Mouse (Mus musculus): ENCODE results near the gene Gjb5. TPM values are rescaled to one million over a fixed set of nuclear protein-coding genes. Genes with fewer than 3 reads are reported as not detected.

Gene Gjb5
- polyA plus RNA-seq, 1 experiment from 2014 or later, result 0.14 TPM

DNA sequence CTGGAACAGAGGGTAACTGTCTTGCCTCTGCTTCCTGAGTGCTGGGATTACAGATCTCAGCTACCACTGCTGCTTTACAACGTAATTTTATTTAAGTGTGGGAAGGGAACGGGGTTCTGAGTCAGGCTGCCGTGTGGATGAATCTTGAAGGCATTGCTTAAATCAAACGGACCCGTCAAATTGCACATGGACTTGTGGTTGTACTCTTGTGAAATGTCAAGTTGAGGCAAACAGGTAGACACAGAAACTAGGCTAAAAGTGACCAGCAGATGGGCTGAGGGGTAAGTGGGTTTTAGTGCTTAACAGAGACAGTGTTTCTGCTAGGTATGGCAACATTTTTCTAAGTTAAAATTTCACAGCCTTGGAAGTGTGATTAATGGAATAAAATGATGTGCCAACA lies 20.3 kb downstream of the Gjb5 start:
- no peak for TF ChIP-seq CTCF (IDR thresholded peaks at IDR 0.05; ENCODE audit: low read depth)
- no peak for TF ChIP-seq EP300 (IDR thresholded peaks at IDR 0.05; ENCODE audit: low read depth)
- no peak overlapping the region for H3K9ac ChIP-seq (replicated peaks)
- no peaks in the 10 kb centered on the region for H3K4me1 ChIP-seq (ENCODE audit: insufficient read depth)
- DNase-seq, result no peak
- H3K27ac ChIP-seq (ENCODE audit: low read depth), result no peak overlapping the region
- no peaks in the 10 kb centered on the region for H3K27me3 ChIP-seq (ENCODE audit: insufficient read depth, low read length)
- ATAC-seq, result no peak
- WGBS (ENCODE audit: insufficient replicate concordance), result 67% methylated on average over 5 of the region's 5 CpGs
- H3K9me3 ChIP-seq (ENCODE audit: low read length), result no peaks in the 10 kb centered on the region
- H3K4me2 ChIP-seq (ENCODE audit: low read depth, low read length), result no peak overlapping the region
- H3K4me3 ChIP-seq (ENCODE audit: low read depth, low read length), result no peak overlapping the region
- H3K36me3 ChIP-seq (replicated peaks; ENCODE audit: insufficient read depth, low read length), result no peaks in the 10 kb centered on the region

- Histone ChIP-seq H3K9ac (replicated peaks) (no peak overlapping the region), H3K27ac (ENCODE audit: low read depth) (no peak overlapping the region), H3K9me3 (ENCODE audit: low read length) (no peaks in the 10 kb centered on the region), H3K36me3 (replicated peaks; ENCODE audit: insufficient read depth, low read length) (no peaks in the 10 kb centered on the region), H3K4me3 (ENCODE audit: low read depth, low read length) (no peak overlapping the region), H3K4me2 (ENCODE audit: low read depth, low read length) (no peak overlapping the region), H3K4me1 (ENCODE audit: insufficient read depth) (no peaks in the 10 kb centered on the region; the same call in 1 of the 2 replicates), H3K27me3 (ENCODE audit: insufficient read depth, low read length) (peaks cover 20% of the 10 kb centered on the region)
- 57% methylated on average over 5 of the region's 5 CpGs for WGBS (ENCODE audit: insufficient replicate concordance)
- ATAC-seq (no peak), DNase-seq (no peak)
- TF ChIP-seq EP300 (IDR thresholded peaks at IDR 0.05; ENCODE audit: low read depth) (no peak), CTCF (IDR thresholded peaks at IDR 0.05; ENCODE audit: low read depth) (no peak)
Observed at GRCm38 (mm10) chr4:127334870-127335504, 23.0 kb downstream of the Gjb5 start.

DNA sequence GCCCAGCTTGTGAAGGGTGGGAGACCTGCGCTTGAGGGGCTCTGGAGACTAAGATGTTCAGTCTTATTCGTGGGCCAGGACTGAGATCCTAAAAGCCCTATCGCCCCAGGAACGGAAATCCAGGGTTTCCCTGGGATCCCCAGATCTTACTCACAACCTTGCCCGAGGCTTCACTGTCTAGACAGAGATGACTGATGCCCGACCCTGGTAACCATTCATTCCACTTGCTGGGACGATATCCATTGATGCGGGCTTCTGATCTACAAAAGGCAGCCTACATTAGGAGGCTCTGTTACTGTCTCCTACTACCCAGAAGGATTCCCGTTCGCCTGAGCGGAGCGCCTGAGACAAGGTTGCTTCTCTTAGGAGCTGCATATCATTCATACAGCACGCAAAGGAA lies 26.8 kb downstream of the Gjb5 start:
- Histone ChIP-seq H3K9ac (replicated peaks) (no peak overlapping the region), H3K4me2 (ENCODE audit: low read depth, low read length) (no peak overlapping the region), H3K27me3 (ENCODE audit: insufficient read depth, low read length) (peaks cover 25% of the 10 kb centered on the region), H3K9me3 (ENCODE audit: low read length) (no peaks in the 10 kb centered on the region), H3K27ac (ENCODE audit: low read depth) (no peak overlapping the region), H3K4me3 (ENCODE audit: low read depth, low read length) (no peak overlapping the region), H3K36me3 (replicated peaks; ENCODE audit: insufficient read depth, low read length) (no peaks in the 10 kb centered on the region), H3K4me1 (ENCODE audit: insufficient read depth) (no peaks in the 10 kb centered on the region; the same call in 1 of the 2 replicates)
- DNase-seq, result no peak
- no peak for TF ChIP-seq CTCF (IDR thresholded peaks at IDR 0.05; ENCODE audit: low read depth)
- no peak for TF ChIP-seq EP300 (IDR thresholded peaks at IDR 0.05; ENCODE audit: low read depth)
- 42% methylated on average over 13 of the region's 13 CpGs for WGBS (ENCODE audit: insufficient replicate concordance)
- ATAC-seq, result no peak

GRCm38 (mm10) chr4:127330181-127331100 lies 27.5 kb downstream of the Gjb5 start, which contains the start of gene Gjb3:
TSS of gene Gjb3 (minus strand) at chr4:127330844.
- TF ChIP-seq CTCF (IDR thresholded peaks at IDR 0.05; ENCODE audit: low read depth) (no peak), EP300 (IDR thresholded peaks at IDR 0.05; ENCODE audit: low read depth) (no peak)
- Histone ChIP-seq H3K4me2 (ENCODE audit: low read depth, low read length) (peak within 1 kb of the TSS; percentile 56), H3K27me3 (ENCODE audit: insufficient read depth, low read length) (peaks cover 29% of the 10 kb centered on the region), H3K9me3 (ENCODE audit: low read length) (no peaks in the 10 kb centered on the region), H3K4me3 (ENCODE audit: low read depth, low read length) (peak within 1 kb of the TSS; percentile 26), H3K27ac (ENCODE audit: low read depth) (no peak within 1 kb of the TSS), H3K4me1 (ENCODE audit: insufficient read depth) (no peaks in the 10 kb centered on the region; the same call in 1 of the 2 replicates), H3K9ac (replicated peaks) (no peak within 1 kb of the TSS), H3K36me3 (replicated peaks; ENCODE audit: insufficient read depth, low read length) (no peaks in the 10 kb centered on the region)
- no peak for DNase-seq
- 3% methylated on average over 48 of the region's 49 CpGs for WGBS (ENCODE audit: insufficient replicate concordance)
- ATAC-seq, result no peak

DNA sequence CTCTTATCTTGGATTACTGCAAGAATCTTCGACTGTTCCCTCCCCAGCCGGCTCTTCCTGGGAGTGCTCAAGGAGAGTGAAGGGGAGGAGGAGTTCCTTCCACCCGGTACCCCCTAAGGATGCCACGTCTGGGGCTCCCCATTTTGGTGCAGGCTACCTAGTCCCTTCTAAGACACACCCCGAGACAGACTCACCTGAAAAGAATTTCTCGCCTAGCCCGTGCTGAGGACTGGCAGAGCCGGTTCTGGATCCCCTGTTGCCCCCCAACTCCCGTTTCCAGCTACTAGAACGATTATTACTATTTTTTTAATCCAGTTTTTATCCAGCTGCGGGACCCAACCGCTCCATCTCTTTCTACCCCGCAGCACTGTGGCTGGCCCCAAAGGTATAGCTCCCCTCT lies 28.2 kb downstream of the Gjb5 start:
- H3K4me3 ChIP-seq (ENCODE audit: low read depth, low read length), result peak overlapping the region; percentile 26

DNA sequence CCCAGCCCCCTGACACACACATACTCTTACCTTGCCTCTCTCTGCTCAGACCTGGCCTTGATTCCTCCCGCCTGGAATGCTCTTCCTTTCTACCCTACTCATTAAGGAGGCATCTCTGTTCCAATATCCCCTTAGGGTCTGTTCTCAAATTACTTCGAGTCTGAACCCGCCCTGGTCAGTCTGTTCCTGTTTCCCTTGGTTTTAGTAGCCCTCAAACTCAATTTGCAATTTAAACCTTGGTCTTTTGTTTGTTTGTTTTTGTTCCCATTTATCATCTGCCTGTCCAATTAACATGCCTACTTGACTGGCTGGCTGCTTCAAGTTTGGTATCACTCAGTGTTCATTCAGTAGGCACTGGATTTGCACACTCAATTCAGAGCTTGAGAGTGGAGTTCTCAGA lies 28.9 kb downstream of the Gjb5 start:
- H3K4me1 ChIP-seq (ENCODE audit: insufficient read depth), result no peaks in the 10 kb centered on the region; the same call in 1 of the 2 replicates
- no peak overlapping the region for H3K4me3 ChIP-seq (ENCODE audit: low read depth, low read length)
- H3K4me2 ChIP-seq (ENCODE audit: low read depth, low read length), result no peak overlapping the region
- no peaks in the 10 kb centered on the region for H3K9me3 ChIP-seq (ENCODE audit: low read length)
- no peak overlapping the region for H3K27ac ChIP-seq (ENCODE audit: low read depth)
- no peak overlapping the region for H3K9ac ChIP-seq (replicated peaks)
- H3K27me3 ChIP-seq (ENCODE audit: insufficient read depth, low read length), result peaks cover 29% of the 10 kb centered on the region
- ATAC-seq (no peak), DNase-seq (no peak)
- TF ChIP-seq EP300 (IDR thresholded peaks at IDR 0.05; ENCODE audit: low read depth) (no peak), CTCF (IDR thresholded peaks at IDR 0.05; ENCODE audit: low read depth) (no peak)
- WGBS (ENCODE audit: insufficient replicate concordance), result 31% methylated on average over 3 of the region's 3 CpGs
- H3K36me3 ChIP-seq (replicated peaks; ENCODE audit: insufficient read depth, low read length), result no peaks in the 10 kb centered on the region

More for the DNA sequence above, 28.2 kb downstream of the Gjb5 start:
- 3% methylated on average over 13 of the region's 13 CpGs for WGBS (ENCODE audit: insufficient replicate concordance)
- Histone ChIP-seq H3K4me2 (ENCODE audit: low read depth, low read length) (peak overlapping the region; percentile 56), H3K9me3 (ENCODE audit: low read length) (no peaks in the 10 kb centered on the region), H3K36me3 (replicated peaks; ENCODE audit: insufficient read depth, low read length) (no peaks in the 10 kb centered on the region), H3K27ac (ENCODE audit: low read depth) (no peak overlapping the region), H3K4me1 (ENCODE audit: insufficient read depth) (no peaks in the 10 kb centered on the region; the same call in 1 of the 2 replicates), H3K9ac (replicated peaks) (no peak overlapping the region), H3K27me3 (ENCODE audit: insufficient read depth, low read length) (peaks cover 29% of the 10 kb centered on the region)
- no peak for ATAC-seq
- DNase-seq, result no peak
- TF ChIP-seq CTCF (IDR thresholded peaks at IDR 0.05; ENCODE audit: low read depth) (no peak), EP300 (IDR thresholded peaks at IDR 0.05; ENCODE audit: low read depth) (no peak)

Measured in liver, postnatal 0 days (tissue).